Mouse (Mus musculus) small intestine, adult 2 months (tissue): ENCODE data around the gene Gje1. TPM values are rescaled to one million over a fixed set of nuclear protein-coding genes. Genes with fewer than 3 reads are reported as not detected.

Experiments used
- H3K27ac ChIP-seq: fragments of 200-500 bp; 2 replicates; pipeline ENCODE4 v1.5.1; 2012; ENCODE audit warnings: low read depth, low read length, control low read depth, inconsistent platforms; ENCODE audit not compliant: insufficient read depth
- H3K27me3 ChIP-seq: fragments of 200-500 bp; 2 replicates; pipeline ENCODE4 v1.6.1; 2012; ENCODE audit warnings: mild to moderate bottlenecking, moderate library complexity, low read length, inconsistent platforms; ENCODE audit not compliant: control insufficient read depth, insufficient read depth
- H3K36me3 ChIP-seq: fragments of 200-500 bp; 2 replicates; pipeline ENCODE4 v1.6.1; 2012; ENCODE audit warnings: mild to moderate bottlenecking, low read length, control low read depth, inconsistent platforms; ENCODE audit not compliant: control insufficient read depth, insufficient read depth
- H3K4me1 ChIP-seq: fragments of 200-500 bp; 2 replicates; pipeline ENCODE4 v1.6.1; 2012; ENCODE audit warnings: low read length, inconsistent platforms, mixed read lengths; ENCODE audit not compliant: control insufficient read depth, insufficient read depth, insufficient read length
- H3K4me3 ChIP-seq: fragments of 200-500 bp; 2 replicates; pipeline ENCODE4 v1.5.1; 2012; ENCODE audit warnings: low read depth, mild to moderate bottlenecking, control low read depth, inconsistent platforms, low read length, moderate library complexity
- CTCF ChIP-seq: fragments of 200-500 bp; IDR thresholded peaks from 2 replicates; pipeline ENCODE4 v1.5.1; 2012; ENCODE audit warnings: low read depth, mild to moderate bottlenecking, control low read depth, inconsistent platforms, low read length, moderate library complexity, mixed read lengths; ENCODE audit not compliant: insufficient replicate concordance, insufficient read length; ENCODE audit errors: extremely low read depth
- POLR2A ChIP-seq: fragments of 200-500 bp; IDR thresholded peaks from 2 replicates; pipeline ENCODE4 v1.6.1; 2012; ENCODE audit warnings: low read depth, mild to moderate bottlenecking, control low read depth, inconsistent platforms, low read length, moderate library complexity
- WGBS: fragments of 180-500 bp; shearing (Covaris S2); methylation state at CpG from one replicate; pipeline ENCODE4 v1.1.7; 2018; 5-methylcytosine and 5-hydroxymethylcytosine counted together
- polyA plus RNA-seq: library from polyadenylated mRNA; depleted of rRNA; stranded (reverse); fragments of >200 nt; gene quantifications from 2 replicates; pipeline ENCODE4 v1.2.3, GENCODE M21; 2012; rRNA removed

Gene Gje1
- not detected in 2 replicates for polyA plus RNA-seq

- no peak for TF ChIP-seq POLR2A
- no peak for TF ChIP-seq CTCF
- WGBS, result 56% methylated on average over 3 of the region's 3 CpGs
- H3K27ac ChIP-seq, result no peak within 1 kb of the TSS
Measured at GRCm38 (mm10) chr10:14718114-14718513, at the start of gene Gje1. TSS of gene Gje1 (minus strand) at chr10:14718214.

DNA sequence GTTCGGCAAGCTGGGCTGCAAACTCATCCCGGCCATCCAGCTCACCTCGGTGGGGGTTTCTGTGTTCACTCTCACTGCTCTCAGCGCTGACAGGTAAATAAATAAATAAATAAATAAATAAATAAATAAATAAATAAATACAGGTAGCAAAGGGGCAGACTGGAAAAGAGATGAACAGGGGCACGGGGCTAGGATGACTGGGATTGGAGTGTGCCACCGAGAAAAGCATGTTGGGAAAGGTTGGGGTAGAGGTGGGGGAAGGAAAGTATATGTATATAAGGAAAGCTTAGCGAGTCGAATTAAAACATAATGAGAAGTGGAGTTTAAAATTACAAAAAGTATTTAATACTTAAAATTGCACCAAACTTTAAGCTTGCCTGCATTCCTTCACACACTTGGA lies 42.6 kb upstream of the Gje1 start:
- no peak overlapping the region for H3K27ac ChIP-seq
- H3K4me1 ChIP-seq, result no peaks in the 10 kb centered on the region
- H3K4me3 ChIP-seq, result no peak overlapping the region
- no peak for TF ChIP-seq CTCF
- TF ChIP-seq POLR2A, result no peak
- no peaks in the 10 kb centered on the region for H3K36me3 ChIP-seq
- no peaks in the 10 kb centered on the region for H3K27me3 ChIP-seq
- WGBS, result 26% methylated on average over 8 of the region's 8 CpGs

More at GRCm38 (mm10) chr10:14718114-14718513, at the start of gene Gje1:
- Histone ChIP-seq H3K27me3 (no peaks in the 10 kb centered on the region), H3K4me3 (no peak within 1 kb of the TSS), H3K36me3 (no peaks in the 10 kb centered on the region), H3K4me1 (no peaks in the 10 kb centered on the region)

DNA sequence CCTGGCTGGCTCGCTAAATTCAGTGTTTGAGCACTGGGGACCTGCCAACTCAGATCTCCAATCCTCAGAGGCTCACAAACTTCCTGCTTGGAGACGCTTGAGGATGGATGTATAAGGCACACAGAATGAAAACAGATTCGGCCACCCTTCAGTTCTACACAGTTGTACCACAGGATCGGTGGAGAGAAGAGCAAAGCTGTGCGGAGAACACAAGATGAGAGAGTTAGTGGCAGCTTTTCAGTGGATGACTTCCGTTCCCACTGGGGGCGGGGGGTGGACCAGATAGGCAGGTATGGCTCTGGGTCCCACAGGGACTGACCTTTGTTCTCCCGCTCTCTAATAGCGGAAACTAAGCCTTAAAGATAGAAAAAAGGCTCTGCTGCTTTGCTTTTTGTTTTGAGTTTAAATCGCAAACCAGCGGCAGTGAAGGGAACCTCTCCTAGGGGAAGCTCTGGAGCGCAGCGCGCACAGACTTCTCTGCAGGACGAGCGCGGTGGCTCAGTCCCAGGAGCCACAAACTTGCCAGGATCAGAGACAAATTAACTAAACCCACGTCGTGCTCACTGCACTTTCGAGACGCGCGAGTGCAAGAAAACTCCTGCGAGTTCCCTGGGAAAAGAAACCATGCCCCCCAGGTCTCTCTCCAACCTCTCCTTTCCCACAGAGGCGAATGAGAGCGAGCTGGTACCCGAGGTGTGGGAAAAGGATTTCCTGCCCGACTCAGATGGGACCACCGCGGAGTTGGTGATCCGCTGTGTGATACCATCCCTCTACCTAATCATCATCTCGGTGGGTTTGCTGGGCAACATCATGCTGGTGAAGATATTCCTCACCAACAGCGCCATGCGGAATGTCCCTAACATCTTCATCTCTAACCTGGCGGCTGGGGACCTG lies 41.9 kb upstream of the Gje1 start:
- Histone ChIP-seq H3K36me3 (no peaks in the 10 kb centered on the region), H3K27me3 (no peaks in the 10 kb centered on the region), H3K4me1 (no peaks in the 10 kb centered on the region), H3K27ac (no peak overlapping the region), H3K4me3 (no peak overlapping the region)
- TF ChIP-seq CTCF (no peak), POLR2A (no peak)
- 6% methylated on average over 35 of the region's 35 CpGs for whole genome bisulfite sequencing

DNA sequence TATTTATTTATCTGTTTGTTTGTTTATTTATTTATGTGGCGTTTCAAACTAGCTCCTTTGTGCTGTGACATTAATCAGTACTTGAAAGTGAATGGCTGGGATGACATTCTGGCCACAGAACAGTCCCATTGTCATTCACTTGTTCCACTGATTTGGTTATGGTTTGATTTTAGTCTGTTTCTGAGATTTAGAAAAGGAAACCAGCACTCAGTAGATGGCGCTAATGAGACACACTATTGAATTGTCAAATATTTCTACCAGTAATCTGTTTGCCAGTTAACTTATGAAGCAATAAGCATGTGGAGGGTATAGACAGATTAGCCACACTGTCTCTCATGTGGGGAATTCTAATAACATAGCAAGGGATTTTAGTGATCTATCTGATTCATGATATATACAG lies 16.3 kb upstream of the Gje1 start:
- WGBS, result 6% methylated on average over 2 of the region's 2 CpGs
- Histone ChIP-seq H3K27me3 (no peaks in the 10 kb centered on the region), H3K36me3 (no peaks in the 10 kb centered on the region), H3K4me3 (no peak overlapping the region), H3K4me1 (no peaks in the 10 kb centered on the region), H3K27ac (no peak overlapping the region)
- TF ChIP-seq CTCF (no peak), POLR2A (no peak)

DNA sequence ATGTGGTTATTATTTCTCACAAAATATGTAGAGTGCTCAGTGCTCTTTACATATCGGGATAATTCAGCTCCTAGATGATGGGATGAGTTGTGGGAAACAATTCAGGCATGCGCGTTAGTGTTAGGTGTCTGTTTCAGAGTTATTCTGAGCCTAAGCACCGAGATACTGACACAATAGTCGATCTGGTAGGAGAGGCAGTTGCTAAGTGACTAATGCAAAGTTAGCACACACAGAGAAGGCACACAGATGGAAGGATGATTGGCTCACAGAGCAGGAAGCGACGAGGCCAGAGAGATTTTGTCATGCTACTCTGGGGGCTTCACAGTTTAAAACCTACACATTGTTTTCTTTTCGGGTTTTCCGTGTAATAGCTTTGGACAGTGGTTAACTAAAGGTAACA lies 7.7 kb upstream of the Gje1 start:
- WGBS, result 67% methylated on average over 9 of the region's 9 CpGs
- no peak overlapping the region for H3K4me3 ChIP-seq
- TF ChIP-seq POLR2A (no peak), CTCF (no peak)
- H3K4me1 ChIP-seq, result no peaks in the 10 kb centered on the region
- no peak overlapping the region for H3K27ac ChIP-seq
- no peaks in the 10 kb centered on the region for H3K36me3 ChIP-seq
- H3K27me3 ChIP-seq, result no peaks in the 10 kb centered on the region

DNA sequence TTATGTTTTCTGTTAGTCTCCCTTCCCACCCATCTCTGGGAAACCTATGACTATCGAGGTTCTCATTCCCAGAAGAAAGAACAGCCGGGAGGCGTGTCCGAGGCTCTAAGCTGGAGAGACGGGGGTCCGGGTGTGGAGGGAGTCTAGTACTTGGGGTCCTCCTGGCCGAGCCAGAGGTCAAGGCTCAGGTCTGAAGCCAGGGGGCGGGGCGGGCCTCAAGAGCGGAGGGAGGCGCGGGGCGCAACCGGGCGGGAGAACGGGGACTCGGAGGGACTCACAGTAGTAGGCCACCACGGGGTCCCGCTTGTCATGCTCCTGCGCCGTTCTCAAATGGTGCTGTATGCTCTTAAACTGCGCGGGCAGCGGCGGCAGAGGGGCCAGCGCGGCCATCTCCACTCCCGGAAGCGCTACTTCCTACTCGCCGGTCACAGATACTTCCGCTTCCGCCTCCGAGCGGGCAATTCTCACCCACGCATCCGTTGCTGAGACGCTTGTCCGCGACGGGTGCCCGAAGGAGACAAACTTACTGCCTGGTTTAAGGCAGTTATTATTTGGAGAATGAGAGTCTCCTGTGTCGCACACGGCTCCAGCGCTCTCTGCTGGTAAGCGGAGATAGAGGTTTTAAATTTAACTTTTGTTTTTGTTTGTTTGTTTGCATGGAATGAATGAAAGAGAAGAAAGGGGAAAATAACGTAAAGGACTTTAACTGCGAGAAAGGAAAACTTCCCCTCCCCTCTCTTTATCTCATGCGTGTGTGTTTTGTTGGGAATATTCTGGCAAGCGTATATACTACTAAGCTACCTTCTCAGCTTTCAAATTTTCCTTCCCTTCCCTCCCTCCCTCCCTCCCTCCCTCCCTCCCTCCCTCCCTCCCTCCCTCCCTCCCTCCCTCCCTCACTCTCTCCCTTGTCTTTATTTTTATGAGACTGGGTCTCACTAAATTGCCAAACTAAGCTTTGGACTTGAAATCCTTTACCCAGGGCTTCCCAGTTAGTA lies 12.6 kb downstream of the Gje1 start, which contains the start of the genes Vta1 and Nmbr:
TSS of gene Vta1 (minus strand) at position 489 of the 995 bp plus-strand sequence.
TSS of gene Nmbr (plus strand) at position 520 of the 995 bp plus-strand sequence.
- peak; percentile 52; the same call in 1 of the 2 replicates for TF ChIP-seq POLR2A
- TF ChIP-seq CTCF, result peak; percentile 88; the same call in 1 of the 2 replicates
- H3K36me3 ChIP-seq, result no peaks in the 10 kb centered on the region
- H3K27me3 ChIP-seq, result no peaks in the 10 kb centered on the region
- H3K4me1 ChIP-seq, result peaks cover 2% of the 10 kb centered on the region; the same call in 1 of the 2 replicates
- H3K27ac ChIP-seq, result no peak within 1 kb of the TSS
- WGBS, result under 1% methylated on average over 49 of the region's 50 CpGs
- peak within 1 kb of the TSS; percentile 82 for H3K4me3 ChIP-seq
